Mouse (Mus musculus) intestine, embryonic 14.5 days (tissue): Measurements from ENCODE around the gene Imp3. TPM values are rescaled to one million over a fixed set of nuclear protein-coding genes. Genes with fewer than 3 reads are reported as not detected.

ENCODE experiments used
- ATAC-seq: fragments of 200-750 bp; cut with Nextera tagmentation; replicated peaks from 2 replicates; pipeline ENCODE4 v1.8.0; 2017; ENCODE audit warnings: low read depth, moderate number of reproducible peaks, moderate TSS enrichment, moderate library complexity; ENCODE audit not compliant: low FRiP score, low TSS enrichment
- DNase-seq: peaks from one replicate; pipeline ENCODE4 v3.0.0-alpha.2; 2018; ENCODE audit warnings: low spot score
- H3K27ac ChIP-seq: fragments of 300-500 bp; sonication (generic); 2 replicates; pipeline ENCODE4 v1.5.1; 2014; ENCODE audit warnings: low read depth, mild to moderate bottlenecking, control low read depth
- H3K27me3 ChIP-seq: fragments of 300-500 bp; sonication (generic); replicated peaks from 2 replicates; pipeline ENCODE4 v1.6.1; 2014; ENCODE audit warnings: low read length, control low read depth; ENCODE audit not compliant: control insufficient read depth, insufficient read depth
- H3K36me3 ChIP-seq: fragments of 300-500 bp; sonication (generic); 2 replicates; pipeline ENCODE4 v1.6.1; 2014; ENCODE audit warnings: low read length, control low read depth; ENCODE audit not compliant: control insufficient read depth, insufficient read depth
- H3K4me1 ChIP-seq: fragments of 300-500 bp; sonication (generic); replicated peaks from 2 replicates; pipeline ENCODE4 v1.6.1; 2014; ENCODE audit warnings: low read length, control low read depth, mixed read lengths; ENCODE audit not compliant: control insufficient read depth, insufficient read depth
- H3K4me2 ChIP-seq: fragments of 300-500 bp; sonication (generic); 2 replicates; pipeline ENCODE4 v1.6.1; 2014; ENCODE audit warnings: low read length
- H3K4me3 ChIP-seq: fragments of 300-500 bp; sonication (generic); 2 replicates; pipeline ENCODE4 v1.5.1; 2014; ENCODE audit warnings: low read depth, low read length, control low read depth, mixed read lengths
- H3K9ac ChIP-seq: fragments of 300-500 bp; sonication (generic); 2 replicates; pipeline ENCODE4 v1.6.1; 2014; ENCODE audit warnings: mild to moderate bottlenecking, low read length
- H3K9me3 ChIP-seq: fragments of 300-500 bp; sonication (generic); 2 replicates; pipeline ENCODE4 v1.6.1; 2016; ENCODE audit warnings: low read length, control low read depth; ENCODE audit not compliant: control insufficient read depth
- WGBS: fragments of 180-500 bp; shearing (Covaris S2); extraction: QIAGEN DNeasy Blood & Tissue Kit; methylation state at CpG from one replicate; pipeline ENCODE4 v1.1.7; 2014; 5-methylcytosine and 5-hydroxymethylcytosine counted together
- polyA plus RNA-seq: library from polyadenylated mRNA; unstranded; fragments of >200 nt; fragmentation: Nextera tagmentation; extraction: Ambion mirVana; gene quantifications from 2 replicates; pipeline ENCODE4 v1.2.1, GENCODE M21; 2014

Gene Imp3
- polyA plus RNA-seq, 1 experiment from 2014 or later = 82.5 TPM

GRCm38 (mm10) chr9:56961591-56961990 lies 24.3 kb downstream of the Imp3 start:
- Histone ChIP-seq H3K36me3 (peaks cover 23% of the 10 kb centered on the region), H3K27me3 (no peaks in the 10 kb centered on the region), H3K27ac (no peak overlapping the region), H3K4me2 (no peak overlapping the region), H3K4me3 (no peak overlapping the region), H3K9ac (no peak overlapping the region), H3K4me1 (no peaks in the 10 kb centered on the region), H3K9me3 (no peaks in the 10 kb centered on the region)
- 93% methylated on average over 3 of the region's 3 CpGs for WGBS
- DNase-seq = no peak
- ATAC-seq = no peak

GRCm38 (mm10) chr9:56970158-56970557 lies 32.9 kb downstream of the Imp3 start:
- no peaks in the 10 kb centered on the region for H3K27me3 ChIP-seq
- peaks cover 6% of the 10 kb centered on the region for H3K36me3 ChIP-seq
- WGBS = 91% methylated on average over 2 of the region's 2 CpGs
- H3K27ac ChIP-seq = no peak overlapping the region
- no peak for DNase-seq
- no peak overlapping the region for H3K4me3 ChIP-seq
- no peak overlapping the region for H3K4me2 ChIP-seq
- no peak overlapping the region for H3K9ac ChIP-seq
- ATAC-seq = no peak
- H3K4me1 ChIP-seq = no peaks in the 10 kb centered on the region
- H3K9me3 ChIP-seq = no peaks in the 10 kb centered on the region

- DNase-seq = no peak
- Histone ChIP-seq H3K9ac (no peak overlapping the region), H3K4me3 (no peak overlapping the region), H3K27me3 (no peaks in the 10 kb centered on the region), H3K4me2 (no peak overlapping the region), H3K36me3 (peaks cover 6% of the 10 kb centered on the region), H3K9me3 (no peaks in the 10 kb centered on the region), H3K4me1 (no peaks in the 10 kb centered on the region), H3K27ac (no peak overlapping the region)
- 83% methylated on average over 8 of the region's 8 CpGs for WGBS
- no peak for ATAC-seq
Observed at GRCm38 (mm10) chr9:56973960-56974524, 36.8 kb downstream of the Imp3 start.

- H3K9me3 ChIP-seq = no peaks in the 10 kb centered on the region
- 83% methylated on average over 3 of the region's 3 CpGs for WGBS
- H3K4me1 ChIP-seq = no peaks in the 10 kb centered on the region
- no peak overlapping the region for H3K9ac ChIP-seq
- H3K27ac ChIP-seq = no peak overlapping the region
- DNase-seq = no peak
- ATAC-seq = no peak
- no peak overlapping the region for H3K4me2 ChIP-seq
- peaks cover 6% of the 10 kb centered on the region for H3K36me3 ChIP-seq
- H3K27me3 ChIP-seq = no peaks in the 10 kb centered on the region
- no peak overlapping the region for H3K4me3 ChIP-seq
Observed at GRCm38 (mm10) chr9:56975199-56975598, 37.9 kb downstream of the Imp3 start.

- ATAC-seq = no peak
- Histone ChIP-seq H3K4me3 (no peak overlapping the region), H3K27ac (no peak overlapping the region), H3K27me3 (no peaks in the 10 kb centered on the region), H3K9me3 (no peaks in the 10 kb centered on the region), H3K9ac (no peak overlapping the region), H3K36me3 (peaks cover 8% of the 10 kb centered on the region; the same call in 1 of the 2 replicates), H3K4me1 (no peaks in the 10 kb centered on the region), H3K4me2 (no peak overlapping the region)
- no peak for DNase-seq
- 97% methylated on average over 6 of the region's 6 CpGs for WGBS
Observed at GRCm38 (mm10) chr9:56980186-56980585, 42.9 kb downstream of the Imp3 start.

- DNase-seq (no peak), ATAC-seq (no peak)
- peaks cover 8% of the 10 kb centered on the region; the same call in 1 of the 2 replicates for H3K36me3 ChIP-seq
- no peak overlapping the region for H3K4me3 ChIP-seq
- no peak overlapping the region for H3K4me2 ChIP-seq
- H3K27me3 ChIP-seq = no peaks in the 10 kb centered on the region
- H3K9me3 ChIP-seq = no peaks in the 10 kb centered on the region
- no peak overlapping the region for H3K9ac ChIP-seq
- H3K4me1 ChIP-seq = no peaks in the 10 kb centered on the region
- H3K27ac ChIP-seq = no peak overlapping the region
- 61% methylated on average over 1 of the region's 1 CpGs for WGBS
Observed at GRCm38 (mm10) chr9:56981502-56981901, 44.2 kb downstream of the Imp3 start.

Other genes starting within 250 kb of the Imp3 start
- gene Lingo1, start 141.0 kb upstream of the Imp3 start, polyA plus RNA-seq = 1.9 and 2.6 TPM in 2 replicates
- 1.6 and 1.8 TPM in 2 replicates for gene Odf3l1, start 72.8 kb upstream of the Imp3 start, polyA plus RNA-seq
- 17.6 and 21.0 TPM in 2 replicates for gene Cspg4, start 72.4 kb upstream of the Imp3 start, polyA plus RNA-seq
- 5.1 and 5.8 TPM in 2 replicates for gene Snx33, start 9.1 kb upstream of the Imp3 start, polyA plus RNA-seq
- gene Snupn, start 13.4 kb downstream of the Imp3 start, polyA plus RNA-seq = 14.2 and 16.5 TPM in 2 replicates
- 23.5 and 24.0 TPM in 2 replicates for gene Ptpn9, start 57.4 kb downstream of the Imp3 start, polyA plus RNA-seq
- 42.1 and 45.5 TPM in 2 replicates for gene Sin3a, start 134.6 kb downstream of the Imp3 start, polyA plus RNA-seq
- 35.4 and 41.8 TPM in 2 replicates for gene Man2c1, start 193.2 kb downstream of the Imp3 start, polyA plus RNA-seq
- 6.3 and 7.8 TPM in 2 replicates for gene Neil1, start 210.8 kb downstream of the Imp3 start, polyA plus RNA-seq
- gene Commd4, start 220.9 kb downstream of the Imp3 start, polyA plus RNA-seq = 94.0 and 107 TPM in 2 replicates